Mouse (Mus musculus): ENCODE measurements around the gene Prickle2. TPM values are rescaled to one million over a fixed set of nuclear protein-coding genes. Genes with fewer than 3 reads are reported as not detected.

Prickle2 gene
- polyA plus RNA-seq, 1 experiment, result 23.6 TPM

DNA sequence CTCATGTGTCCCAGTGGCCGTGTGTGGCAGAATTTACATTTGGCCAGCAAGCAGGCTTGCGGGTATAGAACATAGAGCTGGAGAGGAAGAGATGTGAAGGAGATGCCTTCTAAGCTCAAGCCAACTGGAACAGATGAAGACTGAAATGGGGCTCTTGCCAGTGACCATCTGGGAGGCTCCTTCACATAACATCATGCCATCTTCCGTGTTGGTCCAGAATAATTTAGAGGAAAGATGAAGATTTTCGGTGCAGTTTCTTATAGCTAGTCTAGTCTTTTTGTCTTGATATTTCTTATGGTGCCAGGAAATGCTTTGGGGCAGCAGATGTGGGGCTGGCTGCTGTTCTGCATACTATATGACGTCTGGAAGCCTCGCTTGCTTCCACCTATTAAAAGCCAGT lies 308.1 kb downstream of the Prickle2 start:
- TF ChIP-seq POLR2A (IDR thresholded peaks at IDR 0.05; ENCODE audit: borderline replicate concordance, extremely low read depth, low read depth, low read length) (no peak), CTCF (IDR thresholded peaks at IDR 0.05; ENCODE audit: insufficient read depth, low read length) (no peak)
- no peaks in the 10 kb centered on the region; the same call in 1 of the 2 replicates for H3K4me1 ChIP-seq (ENCODE audit: control insufficient read depth, insufficient read depth, low read length)
- no peak overlapping the region for H3K4me3 ChIP-seq (replicated peaks; ENCODE audit: extremely low read depth, low read depth, low read length)
- WGBS, result 80% methylated on average over 6 of the region's 6 CpGs
- no peak for DNase-seq

DNA sequence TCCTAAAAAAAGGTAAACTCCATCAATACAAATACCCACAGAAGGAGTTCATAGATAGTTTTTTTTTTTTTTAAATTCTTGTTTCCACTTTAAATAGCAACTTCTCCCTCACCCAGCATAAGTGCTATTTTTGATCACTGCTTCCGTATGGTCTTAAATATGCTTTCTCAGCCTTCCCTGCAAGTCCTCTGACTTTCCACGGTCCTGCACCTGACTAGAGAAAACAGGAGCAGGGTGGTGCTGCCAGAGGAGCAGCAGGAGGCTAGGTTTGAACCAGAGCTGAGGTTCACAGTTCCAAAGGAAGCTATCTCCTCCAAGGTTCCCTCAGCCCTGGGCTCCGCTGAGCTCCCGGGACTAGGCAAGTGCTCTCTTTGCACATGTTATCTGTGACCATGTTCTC lies 310.4 kb downstream of the Prickle2 start:
- TF ChIP-seq CTCF (IDR thresholded peaks at IDR 0.05; ENCODE audit: insufficient read depth, low read length) (no peak), POLR2A (IDR thresholded peaks at IDR 0.05; ENCODE audit: borderline replicate concordance, extremely low read depth, low read depth, low read length) (no peak)
- no peak for DNase-seq
- no peak overlapping the region for H3K4me3 ChIP-seq (replicated peaks; ENCODE audit: extremely low read depth, low read depth, low read length)
- 67% methylated on average over 4 of the region's 4 CpGs for WGBS
- H3K4me1 ChIP-seq (ENCODE audit: control insufficient read depth, insufficient read depth, low read length), result no peaks in the 10 kb centered on the region; the same call in 1 of the 2 replicates

DNA sequence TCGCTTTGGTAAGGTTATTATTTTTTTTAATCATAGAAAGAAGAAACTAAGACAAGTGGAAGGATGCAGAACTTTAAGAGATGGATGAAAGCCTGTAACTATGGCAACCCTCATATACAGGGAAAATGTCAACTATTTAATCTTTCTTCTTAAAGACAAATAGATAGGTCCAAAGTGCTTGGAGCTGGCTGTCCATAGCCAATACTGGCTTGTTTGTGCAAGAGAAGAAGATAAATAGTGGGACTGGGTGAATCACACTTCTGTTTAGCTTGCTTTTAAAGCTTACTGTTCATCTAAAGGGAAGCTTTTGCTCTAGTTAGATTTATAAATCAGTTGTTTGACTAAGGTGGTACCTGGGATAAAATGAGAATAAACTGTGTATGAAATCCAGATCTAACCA lies 310.8 kb downstream of the Prickle2 start:
- 80% methylated on average over 1 of the region's 1 CpGs for WGBS
- DNase-seq, result no peak
- no peak for TF ChIP-seq POLR2A (IDR thresholded peaks at IDR 0.05; ENCODE audit: borderline replicate concordance, extremely low read depth, low read depth, low read length)
- no peak for TF ChIP-seq CTCF (IDR thresholded peaks at IDR 0.05; ENCODE audit: insufficient read depth, low read length)
- Histone ChIP-seq H3K4me3 (replicated peaks; ENCODE audit: extremely low read depth, low read depth, low read length) (no peak overlapping the region), H3K4me1 (ENCODE audit: control insufficient read depth, insufficient read depth, low read length) (no peaks in the 10 kb centered on the region; the same call in 1 of the 2 replicates)

DNA sequence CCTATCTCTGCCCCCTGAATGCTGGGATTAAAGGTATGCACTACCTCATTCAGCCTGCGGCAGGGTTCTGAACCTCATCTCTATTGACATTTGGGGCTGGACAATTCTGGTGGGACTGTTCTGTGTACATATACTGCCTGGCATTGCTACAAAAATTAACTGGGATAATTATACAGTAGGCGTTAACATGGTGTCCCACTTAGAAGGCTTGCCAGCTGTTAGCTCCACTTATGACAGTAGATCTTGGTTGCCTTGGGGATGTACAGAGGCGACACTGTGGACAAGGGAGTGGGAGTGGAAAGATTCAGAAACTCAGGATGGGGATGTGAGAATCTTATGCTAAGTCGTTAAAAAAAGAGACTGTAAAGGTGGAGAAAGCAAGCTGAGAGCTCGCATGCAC lies 311.3 kb downstream of the Prickle2 start:
- WGBS, result 73% methylated on average over 5 of the region's 5 CpGs
- Histone ChIP-seq H3K4me3 (replicated peaks; ENCODE audit: extremely low read depth, low read depth, low read length) (no peak overlapping the region), H3K4me1 (ENCODE audit: control insufficient read depth, insufficient read depth, low read length) (peaks cover 2% of the 10 kb centered on the region; the same call in 1 of the 2 replicates)
- no peak for DNase-seq
- TF ChIP-seq CTCF (IDR thresholded peaks at IDR 0.05; ENCODE audit: insufficient read depth, low read length) (no peak), POLR2A (IDR thresholded peaks at IDR 0.05; ENCODE audit: borderline replicate concordance, extremely low read depth, low read depth, low read length) (no peak)

DNA sequence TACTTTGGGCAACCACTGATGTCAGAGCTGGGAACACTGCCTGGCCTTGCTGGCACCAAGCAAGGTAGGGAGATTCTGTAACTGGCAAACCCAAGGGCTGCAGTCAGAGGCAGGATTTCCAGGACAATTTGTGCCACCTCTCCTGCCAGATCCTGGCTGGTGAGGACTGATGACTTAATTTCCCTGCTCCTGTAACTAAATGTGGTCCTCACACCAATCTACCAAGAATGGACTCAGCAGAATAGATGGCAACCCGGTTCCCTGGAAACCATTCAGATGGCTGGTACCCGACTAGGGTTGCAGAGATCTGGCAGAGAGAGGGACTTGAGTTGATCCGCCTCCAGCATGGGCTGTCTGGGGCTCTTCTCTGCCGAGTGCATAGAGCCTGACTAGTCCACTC lies 315.6 kb downstream of the Prickle2 start:
- H3K4me1 ChIP-seq (ENCODE audit: control insufficient read depth, insufficient read depth, low read length), result peaks cover 5% of the 10 kb centered on the region
- 83% methylated on average over 4 of the region's 4 CpGs for WGBS
- no peak overlapping the region for H3K4me3 ChIP-seq (replicated peaks; ENCODE audit: extremely low read depth, low read depth, low read length)
- TF ChIP-seq CTCF (IDR thresholded peaks at IDR 0.05; ENCODE audit: insufficient read depth, low read length) (no peak), POLR2A (IDR thresholded peaks at IDR 0.05; ENCODE audit: borderline replicate concordance, extremely low read depth, low read depth, low read length) (no peak)
- DNase-seq, result no peak

DNA sequence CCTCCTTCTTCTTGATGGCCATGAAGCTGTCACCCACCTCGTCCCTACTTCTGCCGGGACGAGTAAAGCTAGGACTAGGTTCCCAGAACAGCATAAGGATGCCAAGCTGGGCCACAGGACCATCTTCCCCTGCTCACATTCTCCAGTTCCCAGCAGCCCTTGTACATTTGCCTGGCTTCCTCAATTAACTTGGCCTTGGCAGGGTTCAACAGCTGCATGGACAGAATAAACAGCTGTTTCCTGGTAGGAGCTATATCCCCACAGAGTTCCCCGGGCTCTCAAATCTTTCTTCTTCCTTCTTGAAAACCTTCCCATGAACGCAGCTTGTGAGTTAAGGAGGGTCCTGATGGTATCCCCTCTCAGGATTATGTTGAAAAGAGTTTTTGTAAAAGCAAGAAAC lies 317.3 kb downstream of the Prickle2 start:
- TF ChIP-seq CTCF (IDR thresholded peaks at IDR 0.05; ENCODE audit: insufficient read depth, low read length) (no peak), POLR2A (IDR thresholded peaks at IDR 0.05; ENCODE audit: borderline replicate concordance, extremely low read depth, low read depth, low read length) (no peak)
- no peak overlapping the region for H3K4me3 ChIP-seq (replicated peaks; ENCODE audit: extremely low read depth, low read depth, low read length)
- peaks cover 5% of the 10 kb centered on the region for H3K4me1 ChIP-seq (ENCODE audit: control insufficient read depth, insufficient read depth, low read length)
- 39% methylated on average over 5 of the region's 5 CpGs for WGBS
- no peak for DNase-seq

DNA sequence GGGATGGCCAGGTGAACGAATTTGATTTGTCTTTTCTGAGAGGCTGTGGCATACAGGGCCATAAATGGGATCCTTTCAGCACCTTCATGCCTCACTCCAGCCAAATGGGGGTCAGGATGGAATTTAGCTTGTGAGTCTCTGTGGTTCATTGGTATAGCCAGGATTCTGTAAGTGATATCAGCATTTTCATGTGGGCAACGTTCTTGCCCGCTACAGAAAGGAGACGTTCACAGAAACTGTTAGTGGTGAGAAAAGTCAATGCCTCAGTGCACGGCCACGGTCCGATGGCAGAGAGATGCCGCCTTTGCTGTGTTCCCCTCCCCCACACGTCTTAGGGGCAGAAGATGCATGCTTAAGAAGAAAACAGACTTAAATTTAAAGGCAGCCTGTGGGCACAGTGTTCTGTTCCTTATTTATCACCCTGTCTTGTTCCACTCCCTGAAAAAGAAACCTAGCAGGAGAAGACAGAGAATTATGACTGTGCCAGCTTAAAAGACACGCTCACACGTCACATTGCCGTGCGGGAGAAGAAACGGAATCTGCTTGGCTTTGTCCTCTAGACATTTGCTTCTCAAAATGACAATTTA lies 322.7 kb downstream of the Prickle2 start:
- H3K4me3 ChIP-seq (replicated peaks; ENCODE audit: extremely low read depth, low read depth, low read length), result no peak overlapping the region
- DNase-seq, result no peak
- H3K4me1 ChIP-seq (ENCODE audit: control insufficient read depth, insufficient read depth, low read length), result no peaks in the 10 kb centered on the region
- TF ChIP-seq CTCF (IDR thresholded peaks at IDR 0.05; ENCODE audit: insufficient read depth, low read length), result no peak
- TF ChIP-seq POLR2A (IDR thresholded peaks at IDR 0.05; ENCODE audit: borderline replicate concordance, extremely low read depth, low read depth, low read length), result no peak
- WGBS, result 80% methylated on average over 14 of the region's 14 CpGs

DNA sequence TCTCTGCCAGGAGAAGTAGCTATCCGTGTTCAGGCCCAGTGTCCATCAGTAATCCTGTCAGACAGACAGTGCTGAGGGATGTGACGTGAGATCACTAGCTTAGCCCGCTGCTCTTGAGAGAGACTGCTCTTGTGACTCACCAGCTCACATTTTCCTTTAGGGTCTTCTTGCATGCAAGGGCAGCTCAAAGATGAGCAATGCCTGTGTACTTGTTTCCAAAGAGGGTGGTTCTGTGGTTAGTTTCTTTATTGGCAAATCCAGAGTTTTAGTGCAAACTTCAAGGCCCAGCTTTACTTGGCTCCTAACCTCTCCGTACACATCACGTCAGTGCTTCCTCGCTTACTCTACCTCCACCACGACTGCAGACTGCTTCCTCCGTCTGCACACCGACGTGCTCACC lies 324.9 kb downstream of the Prickle2 start:
- WGBS, result 77% methylated on average over 10 of the region's 10 CpGs
- no peaks in the 10 kb centered on the region for H3K4me1 ChIP-seq (ENCODE audit: control insufficient read depth, insufficient read depth, low read length)
- TF ChIP-seq POLR2A (IDR thresholded peaks at IDR 0.05; ENCODE audit: borderline replicate concordance, extremely low read depth, low read depth, low read length), result no peak
- no peak for TF ChIP-seq CTCF (IDR thresholded peaks at IDR 0.05; ENCODE audit: insufficient read depth, low read length)
- H3K4me3 ChIP-seq (replicated peaks; ENCODE audit: extremely low read depth, low read depth, low read length), result no peak overlapping the region
- DNase-seq, result no peak

DNA sequence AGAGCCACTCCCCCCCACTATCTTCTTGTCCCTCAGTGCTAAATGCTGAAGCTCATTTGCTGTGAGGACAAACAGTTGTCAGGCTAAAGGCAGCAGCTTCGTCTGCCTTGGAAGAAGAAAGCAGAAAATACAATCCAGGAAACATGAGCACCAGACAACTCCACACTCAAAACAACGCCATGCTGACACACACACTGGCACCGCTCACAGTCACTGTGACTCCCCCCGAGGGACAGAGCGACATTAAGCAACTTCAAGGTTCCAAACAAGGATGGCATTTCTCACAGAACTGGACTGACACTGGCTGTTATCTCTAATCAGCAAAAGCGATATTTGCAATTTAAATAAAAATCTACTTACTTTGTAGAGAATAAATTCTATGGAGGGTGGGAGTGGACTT lies 331.1 kb downstream of the Prickle2 start:
- H3K4me1 ChIP-seq (ENCODE audit: control insufficient read depth, insufficient read depth, low read length), result no peaks in the 10 kb centered on the region
- no peak for DNase-seq
- TF ChIP-seq POLR2A (IDR thresholded peaks at IDR 0.05; ENCODE audit: borderline replicate concordance, extremely low read depth, low read depth, low read length), result no peak
- TF ChIP-seq CTCF (IDR thresholded peaks at IDR 0.05; ENCODE audit: insufficient read depth, low read length), result no peak
- WGBS, result 89% methylated on average over 6 of the region's 6 CpGs
- H3K4me3 ChIP-seq (replicated peaks; ENCODE audit: extremely low read depth, low read depth, low read length), result no peak overlapping the region

DNA sequence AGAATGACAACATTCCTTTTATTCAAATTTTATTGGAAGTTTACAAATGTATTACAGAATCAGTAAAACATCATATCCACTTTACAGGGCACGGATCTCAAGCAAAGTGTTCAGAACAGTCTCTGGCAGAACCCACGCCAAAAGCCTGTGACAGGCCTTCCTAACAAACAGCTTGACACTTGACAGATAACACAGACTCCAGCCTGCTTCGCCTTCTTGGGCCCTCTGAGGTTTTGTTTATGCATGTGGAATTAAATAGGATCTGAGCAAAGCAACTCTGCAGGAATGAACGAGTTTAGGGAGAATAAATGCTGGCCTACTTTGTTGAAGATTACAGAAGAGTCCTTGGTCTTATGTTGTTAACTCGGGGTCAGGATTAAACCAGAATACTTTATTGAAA lies 335.1 kb downstream of the Prickle2 start:
- WGBS, result 44% methylated on average over 5 of the region's 5 CpGs
- TF ChIP-seq CTCF (IDR thresholded peaks at IDR 0.05; ENCODE audit: insufficient read depth, low read length), result no peak
- Histone ChIP-seq H3K4me3 (replicated peaks; ENCODE audit: extremely low read depth, low read depth, low read length) (no peak overlapping the region), H3K4me1 (ENCODE audit: control insufficient read depth, insufficient read depth, low read length) (no peaks in the 10 kb centered on the region)
- no peak for DNase-seq

All from lung, adult 2 months (tissue).